Mouse (Mus musculus): Measurements from ENCODE around the gene Fyn. TPM values are rescaled to one million over a fixed set of nuclear protein-coding genes. Genes with fewer than 3 reads are reported as not detected.

Fyn gene
- total RNA-seq, 2 experiments from 2014 or later = 128 to 136 TPM

DNA sequence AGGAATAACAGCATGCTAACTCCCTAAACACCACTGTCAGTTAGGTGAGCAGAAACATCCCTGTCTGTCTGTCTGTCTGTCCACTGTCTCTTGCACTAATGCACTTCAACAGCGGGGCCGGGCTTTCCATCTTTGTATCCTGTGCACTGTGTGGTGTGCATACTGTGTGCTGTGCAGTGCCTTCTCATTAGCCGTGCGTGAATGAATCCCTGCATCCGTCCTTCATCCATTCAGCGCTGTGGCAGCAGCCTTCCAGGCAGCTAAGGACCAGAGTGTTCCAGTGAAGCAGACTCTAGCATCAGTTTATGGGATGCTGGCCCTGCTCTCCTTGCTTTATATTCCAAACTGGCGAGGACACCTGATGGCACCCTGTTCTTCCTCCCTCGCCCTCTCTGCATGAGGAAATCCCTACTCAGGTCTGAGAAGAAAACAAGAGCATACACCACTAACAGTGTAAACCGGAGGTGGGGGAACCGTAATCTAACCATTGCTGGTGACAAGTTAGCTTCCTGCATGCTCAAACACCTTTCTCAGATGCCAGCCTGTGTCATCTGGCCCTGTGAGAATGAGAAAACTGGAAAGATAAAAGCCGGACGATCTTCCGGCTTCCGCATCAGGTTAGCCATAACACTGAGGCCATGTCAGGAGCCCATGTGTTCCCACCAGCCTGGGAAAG, 119.2 kb downstream of the Fyn start:
- intact Hi-C loops (cut with DNase I) = no loop called here
- no peak for DNase-seq (ENCODE audit: low spot score in 2 of 2)

DNA sequence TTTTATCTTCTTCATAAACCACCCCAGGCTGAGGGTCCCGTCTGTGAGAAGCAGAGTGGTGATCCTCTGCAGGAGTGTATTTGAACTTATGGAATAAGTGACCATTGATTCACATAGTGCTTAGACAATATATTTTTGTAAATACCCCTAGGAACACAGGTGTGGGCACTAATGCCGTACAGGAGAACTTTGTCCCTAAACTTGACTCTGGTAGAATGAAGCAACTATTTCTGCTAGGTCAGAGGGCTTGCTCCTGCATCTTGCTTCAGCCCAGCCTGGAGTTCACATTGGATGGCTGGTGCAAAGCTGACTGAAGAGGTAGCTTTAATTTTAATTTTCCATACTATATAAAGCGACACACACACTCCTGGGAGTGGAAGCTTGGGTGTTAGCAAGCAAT, 119.9 kb downstream of the Fyn start:
- intact Hi-C loops (cut with DNase I) = no loop called here
- DNase-seq (ENCODE audit: low spot score in 2 of 2) = no peak

DNA sequence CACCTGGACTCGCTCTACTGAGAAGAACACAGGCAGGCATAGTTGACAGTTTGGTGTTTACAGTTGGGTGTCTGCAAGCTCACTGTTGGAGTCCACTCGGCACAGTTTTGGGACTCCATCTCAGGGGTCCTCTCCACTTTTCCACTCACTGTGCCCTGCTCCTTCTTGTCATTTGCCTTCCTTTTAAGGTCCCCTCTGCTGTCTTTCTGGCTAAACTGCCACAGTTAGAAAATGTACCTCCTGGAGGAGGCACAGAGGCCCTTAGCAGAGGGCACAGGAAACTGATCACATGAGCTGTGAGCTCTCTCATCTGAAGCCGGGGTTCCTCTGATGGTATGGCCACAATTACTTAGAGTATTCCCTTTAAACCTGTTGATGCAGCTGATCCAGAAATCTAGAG, 120.3 kb downstream of the Fyn start:
- DNase-seq (ENCODE audit: low spot score in 2 of 2) = no peak
- intact Hi-C loops (cut with DNase I) = no loop called here

DNA sequence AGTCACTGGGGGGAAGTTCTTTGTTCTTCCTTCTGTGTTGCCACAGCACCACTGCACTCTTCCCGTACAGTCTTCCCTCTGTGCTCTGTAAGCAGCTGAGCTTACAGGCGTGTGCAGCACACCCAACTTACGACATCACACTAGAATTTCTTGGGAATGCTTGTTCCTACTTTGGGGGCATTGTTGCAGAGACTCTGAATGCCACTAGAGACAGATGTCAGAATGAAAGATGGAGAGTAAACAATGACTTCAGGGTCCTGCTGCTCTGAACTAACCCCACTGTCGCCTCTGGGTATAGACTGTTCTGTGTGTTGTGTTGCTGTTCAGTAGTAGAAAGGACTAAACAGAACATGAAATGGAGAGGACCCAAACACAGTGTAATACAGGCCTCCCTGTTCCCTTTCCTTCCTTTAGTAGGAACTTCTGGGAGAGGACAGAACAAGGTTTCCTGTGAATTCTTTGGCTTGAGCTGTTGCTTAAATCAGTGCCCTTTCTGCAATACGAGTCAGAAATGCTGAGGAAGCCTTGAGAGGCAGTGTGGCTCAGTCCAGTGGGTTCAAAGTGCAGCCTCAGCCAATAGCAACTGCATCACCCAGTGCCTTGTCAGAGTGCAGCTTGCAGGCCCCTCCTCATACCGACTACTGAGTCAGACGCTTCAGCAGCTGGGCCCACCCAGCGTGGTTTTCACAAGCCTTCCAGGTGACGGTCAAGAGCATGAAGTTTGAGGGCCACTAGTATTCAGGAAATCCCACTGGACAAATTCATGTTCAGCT, 121.9 kb downstream of the Fyn start:
- intact Hi-C loops (cut with DNase I) = no loop called here
- DNase-seq (ENCODE audit: low spot score in 2 of 2) = no peak

DNA sequence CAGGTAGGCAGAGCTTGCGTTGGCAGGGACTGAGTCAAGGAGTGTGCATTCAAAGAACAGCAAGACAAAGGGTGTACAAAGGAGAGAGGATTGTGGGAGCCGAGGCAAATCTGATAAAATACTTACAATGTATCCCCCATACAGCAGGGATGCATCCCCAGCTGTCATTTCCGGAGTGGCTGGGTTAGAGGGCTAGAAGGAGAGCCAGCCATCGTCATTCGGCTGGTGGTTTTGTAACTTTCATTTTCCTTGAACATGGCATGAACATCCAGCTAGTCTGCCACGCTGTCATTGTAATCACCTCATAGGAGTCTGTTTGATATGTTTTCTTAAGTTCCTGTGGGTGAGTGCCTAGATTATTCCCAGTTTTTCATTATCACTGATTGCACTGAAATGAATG, 123.5 kb downstream of the Fyn start:
- intact Hi-C loops (cut with DNase I) = no loop called here
- no peak for DNase-seq (ENCODE audit: low spot score in 2 of 2)

DNA sequence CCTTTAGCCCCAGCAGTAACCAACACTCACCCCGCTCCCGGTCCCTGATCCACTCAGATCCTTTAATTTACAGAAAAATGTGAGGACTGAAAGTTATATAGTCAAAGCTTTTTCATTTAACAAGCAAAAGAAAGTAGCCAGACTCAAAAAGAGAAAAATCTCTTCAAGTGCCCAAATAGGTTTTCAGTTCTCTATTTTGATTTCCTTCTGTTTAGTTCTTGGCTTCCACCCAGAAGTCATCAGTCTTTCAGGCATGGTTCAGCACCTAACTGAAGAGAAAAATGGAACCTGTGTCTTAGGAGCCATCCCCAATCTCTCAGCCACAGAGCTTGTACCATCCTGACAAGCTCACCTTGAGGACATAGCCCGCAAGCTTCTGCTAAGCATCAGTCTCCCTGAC, 124.4 kb downstream of the Fyn start:
- no peak for DNase-seq (ENCODE audit: low spot score in 2 of 2)
- intact Hi-C loops (cut with DNase I) = no loop called here

DNA sequence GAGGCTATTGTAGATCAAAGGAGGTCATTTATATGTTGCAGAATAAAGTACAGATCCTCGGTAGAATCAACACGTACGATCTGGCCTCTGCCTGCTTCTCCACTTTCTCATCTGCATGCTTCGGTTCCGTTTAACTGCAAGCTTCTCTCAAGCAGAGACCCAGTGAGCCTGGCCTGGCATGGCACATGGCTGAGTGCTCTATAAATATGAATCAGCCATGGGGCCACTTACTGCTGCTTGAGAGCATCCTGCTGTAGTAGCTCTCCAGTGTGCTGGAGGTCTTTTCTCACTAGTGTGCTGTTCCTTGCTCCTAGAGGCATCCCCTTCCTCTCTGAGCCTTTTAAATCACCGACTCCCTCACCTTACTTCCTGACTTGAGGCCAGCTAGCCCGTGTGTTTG, 130.0 kb downstream of the Fyn start:
- DNase-seq (ENCODE audit: low spot score in 2 of 2) = no peak
- intact Hi-C loops (cut with DNase I) = no loop called here

DNA sequence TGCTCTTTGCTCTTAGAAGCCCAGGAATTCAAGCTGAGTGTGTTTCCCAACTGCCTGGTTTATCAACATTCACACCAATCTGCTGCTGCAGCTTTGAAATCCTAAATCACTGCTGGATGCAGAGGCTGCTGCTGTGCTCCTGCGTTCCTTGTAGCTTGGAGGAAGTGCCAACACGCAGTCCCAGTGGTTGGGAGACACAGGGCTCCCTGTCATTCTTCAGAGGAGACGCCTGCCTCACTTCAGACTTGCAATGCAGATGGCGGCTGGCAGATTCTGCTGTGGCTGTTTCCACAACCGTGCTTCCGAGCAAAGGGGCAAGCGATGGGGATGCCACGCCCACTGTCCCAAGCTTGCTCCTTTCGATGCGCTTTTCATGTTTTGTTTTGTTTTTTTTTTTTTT, 132.9 kb downstream of the Fyn start:
- DNase-seq (ENCODE audit: low spot score in 2 of 2) = no peak
- intact Hi-C loops (cut with DNase I) = no loop called here

DNA sequence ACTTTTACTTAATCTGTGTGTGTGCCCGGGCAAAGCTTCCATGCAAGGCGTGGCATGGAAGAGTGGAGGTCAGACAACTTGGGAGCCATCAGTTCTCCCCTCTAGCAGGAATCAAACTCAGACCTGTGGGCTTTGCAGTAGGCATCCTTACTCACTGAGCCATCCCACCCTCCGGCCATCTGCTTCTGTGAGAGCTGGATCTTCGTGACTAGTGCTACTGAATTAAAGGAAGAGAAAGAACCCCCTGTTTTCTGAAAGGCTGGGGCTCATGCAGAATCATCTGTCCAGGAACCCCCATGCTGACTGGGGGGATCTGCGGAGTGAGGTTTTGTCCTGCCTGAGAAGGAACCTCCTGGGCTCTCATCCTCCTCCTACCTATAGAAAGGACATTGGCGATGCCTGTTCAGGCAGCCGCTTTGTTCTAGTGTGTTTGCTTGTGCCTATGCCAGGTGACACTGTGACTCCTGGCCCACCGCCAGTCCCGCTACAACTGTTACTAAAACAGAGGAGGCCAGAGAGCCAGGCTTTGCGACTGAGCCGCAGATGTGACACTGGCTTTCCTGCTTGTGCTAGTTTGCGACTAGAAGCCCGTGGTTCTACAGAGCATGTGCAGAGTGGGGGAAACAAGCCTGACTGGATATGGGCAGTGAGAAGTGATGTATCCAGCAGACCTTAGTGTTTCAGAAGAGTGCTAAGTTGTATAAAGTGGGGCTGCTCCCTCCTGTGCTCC, 133.5 kb downstream of the Fyn start:
- intact Hi-C loops (cut with DNase I) = no loop called here
- no peak for DNase-seq (ENCODE audit: low spot score in 2 of 2)

DNA sequence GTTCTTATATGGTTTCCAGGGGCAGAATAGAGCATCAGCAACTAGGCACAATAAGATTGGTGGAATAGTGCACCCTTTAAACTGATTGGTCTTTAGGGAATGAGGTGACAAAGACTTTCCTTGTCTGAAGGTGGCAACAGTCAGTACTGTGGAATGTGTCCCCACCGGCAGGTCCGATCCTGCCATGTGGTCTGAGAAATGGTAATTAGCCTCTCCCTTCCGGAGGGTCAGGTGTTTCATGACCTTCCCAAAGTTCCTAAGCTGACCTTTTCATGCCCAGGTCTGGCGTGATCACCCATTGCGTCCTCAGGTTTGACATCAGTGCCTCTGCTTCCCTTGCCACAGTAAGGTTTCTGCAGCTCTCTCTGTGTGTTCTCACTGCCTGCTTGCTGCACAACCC, 134.7 kb downstream of the Fyn start:
- no peak for DNase-seq (ENCODE audit: low spot score in 2 of 2)
- intact Hi-C loops (cut with DNase I) = no loop called here

DNA sequence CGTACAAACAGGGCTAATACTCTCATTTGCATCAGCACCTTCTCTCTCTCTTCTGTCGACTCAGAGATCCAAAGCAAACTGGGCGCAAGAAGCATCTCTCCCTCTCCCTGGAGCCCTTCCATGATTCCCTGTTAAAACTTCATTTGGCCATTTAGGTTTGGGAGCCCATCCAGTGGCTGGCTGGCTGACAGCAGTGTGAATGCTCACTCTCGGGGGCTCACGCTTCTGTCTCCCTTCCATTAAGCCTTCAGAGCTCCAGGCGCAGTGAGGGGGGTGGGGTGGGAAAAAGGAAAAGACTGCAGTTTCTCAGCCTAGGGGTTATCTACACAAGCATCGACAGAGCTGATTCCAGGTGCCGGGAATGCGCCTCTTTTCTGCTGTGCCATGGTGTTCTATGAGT, 136.4 kb downstream of the Fyn start:
- DNase-seq (ENCODE audit: low spot score in 2 of 2) = no peak
- intact Hi-C loops (cut with DNase I) = no loop called here

DNA sequence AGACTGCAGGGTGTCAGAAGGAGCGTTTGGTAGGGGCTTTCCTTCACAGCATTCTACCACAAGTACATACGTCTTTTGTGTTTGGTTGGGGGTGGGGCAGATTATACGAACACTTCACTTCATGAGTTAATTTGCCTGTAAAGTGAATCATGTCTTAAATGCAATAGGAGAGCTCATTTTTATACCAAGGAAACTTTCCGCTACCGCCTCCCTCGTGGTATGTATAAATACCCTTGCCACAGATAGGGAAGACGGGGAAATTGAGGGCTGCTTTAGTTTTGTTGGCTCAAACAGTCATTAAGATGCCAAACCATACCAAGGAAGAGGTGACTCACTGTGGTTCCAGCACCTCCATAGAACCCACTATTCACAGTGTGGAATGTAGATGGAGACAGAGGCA, 137.0 kb downstream of the Fyn start:
- DNase-seq (ENCODE audit: low spot score in 2 of 2) = peak in 1 of 2 experiments; percentile 40
- intact Hi-C loops (cut with DNase I) = no loop called here

DNA sequence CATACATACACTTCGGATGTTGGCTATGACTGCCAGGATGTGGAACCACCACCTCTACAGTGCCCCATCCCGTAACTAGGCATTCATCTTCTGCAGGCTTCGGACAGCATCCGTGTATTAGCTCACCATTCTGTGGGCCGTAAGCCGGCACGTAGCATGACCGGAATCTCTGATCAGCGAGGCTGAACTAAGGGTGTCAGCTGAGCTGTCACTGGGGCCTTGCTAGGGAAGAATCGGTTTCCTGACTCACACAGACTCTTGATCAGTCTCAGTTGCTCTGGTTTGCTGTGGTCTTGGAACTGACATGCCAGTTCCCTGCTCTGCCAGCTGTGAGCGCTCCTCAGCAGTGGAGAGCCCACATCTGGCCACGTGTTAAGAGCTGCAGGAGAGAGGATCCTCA, 137.7 kb downstream of the Fyn start:
- intact Hi-C loops (cut with DNase I) = no loop called here
- DNase-seq (ENCODE audit: low spot score in 2 of 2) = no peak

DNA sequence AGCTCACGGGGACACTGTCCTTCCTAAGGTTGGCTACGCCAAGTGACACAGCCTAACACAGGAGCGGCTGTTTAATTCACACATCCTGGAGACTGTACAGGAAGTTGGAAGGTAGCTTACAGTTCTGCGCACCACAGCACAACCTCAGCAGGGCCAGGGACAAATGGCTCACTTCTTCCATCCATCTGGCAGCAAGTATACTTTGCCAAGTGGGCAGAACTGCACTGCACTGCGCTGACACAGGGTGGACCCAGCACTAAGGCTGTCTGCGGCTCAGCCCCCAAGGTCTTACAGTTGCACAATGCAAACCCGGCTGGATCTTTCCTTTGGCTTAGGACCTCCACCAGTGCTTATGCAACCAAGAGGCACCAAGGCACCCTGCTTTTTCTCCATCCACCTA, 138.2 kb downstream of the Fyn start:
- intact Hi-C loops (cut with DNase I) = no loop called here
- no peak for DNase-seq (ENCODE audit: low spot score in 2 of 2)

DNA sequence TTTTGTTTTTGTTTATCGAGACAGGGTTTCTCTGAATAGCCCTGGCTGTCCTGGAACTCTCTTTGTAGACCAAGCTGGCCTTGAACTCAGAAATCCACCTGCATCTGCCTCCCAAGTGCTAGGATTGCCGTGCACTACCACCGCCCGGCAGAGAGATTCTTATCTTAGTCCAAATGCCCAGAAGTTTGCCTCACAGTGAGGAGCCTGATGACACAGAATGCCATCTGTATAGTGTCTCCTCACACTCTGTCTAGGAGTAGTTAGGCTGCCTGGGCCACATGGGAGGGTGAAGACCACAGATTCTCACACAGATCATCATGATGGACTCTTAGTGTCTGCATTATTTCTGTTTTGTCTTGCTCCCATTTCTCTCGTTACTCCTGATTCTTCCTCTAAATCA, 140.1 kb downstream of the Fyn start:
- DNase-seq (ENCODE audit: low spot score in 2 of 2) = no peak
- intact Hi-C loops (cut with DNase I) = no loop called here

DNA sequence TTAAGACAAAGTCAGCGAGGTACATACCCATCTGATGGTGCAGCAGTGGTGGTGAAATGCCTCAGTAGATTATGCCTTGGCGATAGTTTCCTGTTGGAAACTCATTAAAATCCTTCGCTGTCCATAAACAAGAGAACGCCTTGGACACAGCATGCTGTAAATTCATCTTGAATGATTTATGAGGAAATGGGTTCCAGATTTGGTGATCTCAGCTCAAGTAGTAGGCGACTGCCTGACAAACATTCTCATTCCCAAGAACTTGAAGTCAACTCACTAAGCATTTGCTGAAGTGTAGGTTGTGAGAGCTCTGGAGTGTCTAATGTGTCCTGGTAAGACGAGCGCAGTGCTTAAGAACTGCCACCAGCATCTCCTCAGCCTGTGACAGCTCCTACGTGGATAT, 141.3 kb downstream of the Fyn start:
- intact Hi-C loops (cut with DNase I) = no loop called here
- DNase-seq (ENCODE audit: low spot score in 2 of 2) = no peak

DNA sequence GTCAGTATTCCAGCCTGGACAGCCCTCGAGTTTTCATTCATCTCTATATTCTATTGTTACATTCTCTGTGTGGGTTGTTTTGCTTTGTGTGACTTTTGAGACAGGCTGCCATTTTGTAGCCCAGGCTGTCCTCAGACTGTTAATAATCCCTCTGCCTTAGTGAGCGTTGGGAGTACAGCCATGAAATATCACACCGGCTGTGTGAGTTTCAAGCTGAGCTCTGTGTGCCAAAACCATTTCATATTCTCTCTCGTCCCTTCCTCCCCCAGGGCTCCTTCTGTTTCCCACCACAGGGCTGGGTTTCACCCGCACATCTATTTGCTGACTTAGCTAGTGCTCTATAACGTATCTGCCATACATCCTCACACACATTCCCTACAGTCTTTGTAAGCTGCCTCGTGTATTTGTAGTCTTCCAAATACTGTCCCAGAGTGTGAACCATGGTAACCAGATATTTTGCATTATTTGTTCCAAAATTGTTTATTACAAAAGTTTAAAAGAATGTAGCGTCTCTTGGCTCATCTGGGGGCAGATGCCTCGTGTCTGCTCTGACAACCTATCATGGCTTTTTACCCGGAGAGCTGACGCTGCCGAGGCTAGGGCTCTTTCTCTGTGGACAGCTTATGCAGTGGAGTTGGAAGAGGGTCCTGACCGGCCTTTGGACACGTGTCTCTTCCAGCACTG, 144.1 kb downstream of the Fyn start:
- peak in 1 of 2 experiments; percentile 43 for DNase-seq (ENCODE audit: low spot score in 2 of 2)
- intact Hi-C loops (cut with DNase I) = no loop called here

DNA sequence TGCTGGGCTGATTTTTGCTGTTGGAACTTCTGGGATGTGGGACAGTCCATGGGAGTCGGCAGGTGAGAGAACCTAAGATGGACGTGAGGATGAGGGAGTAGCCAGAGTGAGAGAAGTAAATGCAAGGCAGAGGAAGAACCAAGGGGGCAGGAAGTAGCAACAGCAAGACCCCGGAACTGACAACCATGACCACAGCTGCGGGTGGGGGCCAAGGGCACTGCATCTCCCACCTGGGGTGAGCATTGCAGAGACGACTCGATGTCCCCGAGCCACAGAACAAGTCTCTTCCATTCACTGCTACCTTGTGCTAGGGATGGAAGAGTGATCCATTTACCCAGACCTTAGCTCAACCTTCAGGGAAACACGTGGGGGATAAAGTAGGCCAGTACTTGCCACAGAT, 146.3 kb downstream of the Fyn start:
- intact Hi-C loops (cut with DNase I) = loop anchor here (5.0 kb wide), 1 partner anchor 143 kb away; no protein-coding TSS in a partner anchor
- DNase-seq (ENCODE audit: low spot score in 2 of 2) = no peak

DNA sequence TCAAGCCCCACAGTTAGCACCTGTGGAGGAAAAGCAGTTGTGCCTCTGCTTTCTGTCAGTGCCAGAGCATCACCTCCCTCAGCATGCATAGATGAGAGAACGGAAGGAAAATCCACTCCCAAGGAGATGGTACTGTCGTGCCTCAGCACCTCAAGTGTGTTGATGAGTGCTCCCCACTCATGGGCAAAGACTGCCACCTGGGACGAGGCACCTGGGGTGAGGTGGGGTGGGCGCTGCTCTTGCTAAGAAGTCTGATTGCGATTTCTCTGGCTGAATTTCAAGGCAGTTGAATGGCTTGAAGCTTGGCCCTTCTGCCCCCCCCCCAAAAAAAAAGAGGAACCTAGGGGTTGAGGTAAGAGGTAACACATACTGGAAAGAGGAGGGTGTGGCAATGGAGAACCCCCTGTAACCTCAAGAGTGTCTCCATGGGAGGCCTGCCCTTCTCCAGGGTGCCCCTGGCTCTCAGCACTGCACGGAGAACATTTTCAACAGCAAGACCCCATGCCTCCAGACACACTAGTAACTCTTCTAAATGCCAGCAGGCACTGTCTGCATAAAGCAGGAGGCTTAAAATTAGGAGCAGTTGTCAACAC, 148.0 kb downstream of the Fyn start:
- intact Hi-C loops (cut with DNase I) = loop anchor here (5.0 kb wide), 1 partner anchor 144 kb away; no protein-coding TSS in a partner anchor
- no peak for DNase-seq (ENCODE audit: low spot score in 2 of 2)

DNA sequence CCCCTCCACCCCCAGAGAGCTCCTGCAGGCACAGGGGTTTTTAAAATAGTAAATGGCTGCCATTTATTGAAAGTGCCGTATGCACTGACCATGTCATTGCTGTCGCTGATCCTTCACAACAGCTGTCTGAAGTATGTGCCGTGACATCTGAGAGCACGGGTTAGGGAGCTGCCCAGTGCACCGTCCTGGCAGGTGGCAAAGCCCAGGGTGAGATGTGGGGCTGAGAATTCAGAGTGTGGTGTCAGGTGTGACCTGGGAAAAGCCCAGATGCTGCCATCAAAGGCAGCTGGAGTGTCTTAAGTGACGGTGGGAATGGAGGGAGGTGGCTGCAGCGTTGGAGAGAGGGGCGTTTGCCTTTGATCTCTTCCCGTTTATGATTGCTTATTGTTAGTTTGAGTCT, 148.7 kb downstream of the Fyn start:
- intact Hi-C loops (cut with DNase I) = loop anchor here (5.0 kb wide), 1 partner anchor 145 kb away; no protein-coding TSS in a partner anchor
- no peak for DNase-seq (ENCODE audit: low spot score in 2 of 2)

Measured in left cerebral cortex, postnatal 25 days (tissue).